Mouse (Mus musculus) stomach, embryonic 15.5 days (tissue): Measurements from ENCODE around the gene Lemd2. TPM values are rescaled to one million over a fixed set of nuclear protein-coding genes. Genes with fewer than 3 reads are reported as not detected.
A peak's percentile ranks its signal among the peaks of the same experiment; 100 is the strongest.

Experiments used
- ATAC-seq: fragments of 200-750 bp; cut with Nextera tagmentation; 2 replicates; pipeline ENCODE4 v1.8.0; 2017; ENCODE audit warnings: low read depth, moderate number of reproducible peaks, moderate TSS enrichment; ENCODE audit not compliant: insufficient read depth, low FRiP score
- H3K27ac ChIP-seq: fragments of 300-500 bp; sonication (generic); 2 replicates; pipeline ENCODE4 v1.5.1; 2015; ENCODE audit warnings: mild to moderate bottlenecking, inconsistent platforms
- H3K27me3 ChIP-seq: fragments of 300-500 bp; sonication (generic); replicated peaks from 2 replicates; pipeline ENCODE4 v1.6.1; 2015; ENCODE audit warnings: inconsistent platforms
- H3K36me3 ChIP-seq: fragments of 300-500 bp; sonication (generic); 2 replicates; pipeline ENCODE4 v1.6.1; 2015; ENCODE audit warnings: inconsistent platforms
- H3K4me1 ChIP-seq: fragments of 300-500 bp; sonication (generic); 2 replicates; pipeline ENCODE4 v1.6.1; 2015; ENCODE audit warnings: inconsistent platforms
- H3K4me2 ChIP-seq: fragments of 300-500 bp; sonication (generic); 2 replicates; pipeline ENCODE4 v1.6.1; 2015; ENCODE audit warnings: mild to moderate bottlenecking, inconsistent platforms
- H3K4me3 ChIP-seq: fragments of 300-500 bp; sonication (generic); replicated peaks from 2 replicates; pipeline ENCODE4 v1.5.1; 2015; ENCODE audit warnings: inconsistent platforms
- H3K9ac ChIP-seq: fragments of 300-500 bp; sonication (generic); 2 replicates; pipeline ENCODE4 v1.6.1; 2015; ENCODE audit warnings: inconsistent platforms
- H3K9me3 ChIP-seq: fragments of 300-500 bp; sonication (generic); 2 replicates; pipeline ENCODE4 v1.6.1; 2016; ENCODE audit warnings: inconsistent platforms
- WGBS: fragments of 180-500 bp; shearing (Covaris S2); methylation state at CpG from one replicate; pipeline ENCODE4 v1.1.7; 2015; 5-methylcytosine and 5-hydroxymethylcytosine counted together
- polyA plus RNA-seq: library from polyadenylated mRNA; unstranded; fragments of >200 nt; fragmentation: Nextera tagmentation; extraction: Ambion mirVana; gene quantifications from 2 replicates; pipeline ENCODE4 v1.2.1, GENCODE M21; 2015

Gene Lemd2
- polyA plus RNA-seq, 1 experiment from 2014 or later, result 14.7 TPM

DNA sequence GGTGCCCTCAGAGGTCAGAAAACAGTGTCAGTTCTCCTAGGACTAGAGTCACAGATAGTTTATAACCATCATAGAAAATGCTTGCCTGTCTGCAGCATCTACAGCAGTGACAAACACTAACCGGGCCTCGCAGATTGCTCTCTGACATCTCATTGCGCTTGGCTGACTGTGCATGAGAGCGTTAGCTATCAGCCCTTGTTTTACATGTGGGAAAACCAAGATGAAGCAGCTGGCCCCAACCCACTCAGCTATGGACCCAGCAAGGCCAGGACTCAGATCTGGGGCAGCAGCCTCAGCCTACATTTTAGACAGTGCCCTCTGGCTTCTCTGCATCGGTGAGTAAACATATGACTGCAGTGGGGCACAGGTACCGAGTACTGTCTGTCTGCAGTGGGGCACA, 19.6 kb upstream of the Lemd2 start:
- H3K36me3 ChIP-seq, result no peaks in the 10 kb centered on the region
- no peak overlapping the region for H3K9ac ChIP-seq
- no peak overlapping the region for H3K27ac ChIP-seq
- H3K27me3 ChIP-seq, result 0 out of 2 replicates have a peak, but pooled peaks cover 4% of the 10 kb centered on the region
- H3K4me2 ChIP-seq, result no peak overlapping the region
- WGBS, result 85% methylated on average over 6 of the region's 6 CpGs
- no peak overlapping the region for H3K4me3 ChIP-seq
- 0 out of 2 replicates have a peak, but pooled peaks cover 3% of the 10 kb centered on the region for H3K4me1 ChIP-seq
- ATAC-seq, result no peak
- H3K9me3 ChIP-seq, result no peaks in the 10 kb centered on the region

DNA sequence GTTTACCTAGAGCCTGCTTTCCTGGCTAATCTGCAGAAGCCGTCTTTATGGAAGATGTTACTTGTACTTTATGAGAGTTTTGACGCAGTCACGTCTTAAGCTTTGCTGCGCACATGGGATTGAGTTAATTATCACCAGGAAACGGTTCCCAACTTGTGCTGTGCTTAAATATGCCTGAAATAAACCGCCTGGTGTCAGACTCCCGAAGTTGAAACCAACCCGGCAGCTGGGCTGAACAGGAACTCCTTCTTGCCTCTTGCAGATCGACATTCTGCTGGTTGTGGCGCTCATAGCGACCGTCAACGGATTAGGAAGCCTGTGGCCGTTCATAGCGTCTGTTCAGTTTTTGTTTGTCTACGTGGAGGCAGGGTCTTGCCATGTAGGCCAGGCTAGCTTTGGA, 17.3 kb upstream of the Lemd2 start:
- H3K9me3 ChIP-seq, result no peaks in the 10 kb centered on the region
- ATAC-seq, result no peak
- no peak overlapping the region for H3K27ac ChIP-seq
- no peaks in the 10 kb centered on the region for H3K27me3 ChIP-seq
- 83% methylated on average over 16 of the region's 16 CpGs for WGBS
- no peaks in the 10 kb centered on the region for H3K36me3 ChIP-seq
- 0 out of 2 replicates have a peak, but pooled peaks cover 3% of the 10 kb centered on the region for H3K4me1 ChIP-seq
- H3K9ac ChIP-seq, result no peak overlapping the region
- no peak overlapping the region for H3K4me3 ChIP-seq
- H3K4me2 ChIP-seq, result no peak overlapping the region

DNA sequence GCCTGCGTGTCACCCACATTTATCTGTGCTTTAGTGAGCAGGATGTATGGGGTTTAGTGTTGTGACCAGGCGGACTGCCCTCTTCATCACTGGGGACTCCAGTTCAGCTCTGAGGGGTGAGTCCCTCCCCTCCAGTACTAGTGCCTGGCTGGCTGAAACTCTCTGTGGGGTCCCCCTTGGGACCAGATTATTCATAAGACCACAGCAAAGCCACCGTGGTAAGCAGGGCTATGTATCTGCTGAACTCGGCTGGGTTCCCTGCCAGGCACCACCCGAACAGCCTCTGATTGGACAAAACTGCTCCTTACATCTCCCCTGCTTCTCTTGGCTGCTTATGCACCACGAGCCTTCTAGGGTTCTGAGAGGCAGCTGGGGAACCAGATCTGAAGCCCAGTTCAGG, 14.6 kb upstream of the Lemd2 start:
- Histone ChIP-seq H3K9ac (no peak overlapping the region), H3K4me3 (no peak overlapping the region), H3K4me2 (no peak overlapping the region), H3K27me3 (no peaks in the 10 kb centered on the region), H3K4me1 (0 out of 2 replicates have a peak, but pooled peaks cover 3% of the 10 kb centered on the region), H3K9me3 (no peaks in the 10 kb centered on the region), H3K36me3 (no peaks in the 10 kb centered on the region), H3K27ac (no peak overlapping the region)
- no peak for ATAC-seq
- 56% methylated on average over 6 of the region's 6 CpGs for WGBS

DNA sequence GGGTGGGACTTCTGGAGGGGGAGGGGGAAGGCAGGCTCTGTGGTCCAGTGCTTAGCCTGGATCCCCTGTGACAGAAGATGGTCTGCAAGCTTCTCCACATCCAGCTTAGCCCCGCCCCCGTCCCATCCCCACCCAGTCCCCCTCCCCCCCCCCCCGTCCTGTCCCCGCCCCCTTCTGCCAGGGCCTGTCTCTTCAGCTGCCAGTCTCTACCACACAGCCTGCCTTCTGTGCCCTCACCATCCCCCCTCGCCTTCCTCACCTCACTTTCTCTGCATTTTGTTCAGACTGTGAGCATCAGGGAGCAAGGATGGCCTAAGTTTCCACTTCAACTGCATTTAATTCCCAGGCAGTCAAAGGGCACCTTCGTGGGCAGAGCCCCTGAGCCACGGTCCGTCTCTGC, 14.1 kb upstream of the Lemd2 start:
- WGBS, result 69% methylated on average over 5 of the region's 8 CpGs

DNA sequence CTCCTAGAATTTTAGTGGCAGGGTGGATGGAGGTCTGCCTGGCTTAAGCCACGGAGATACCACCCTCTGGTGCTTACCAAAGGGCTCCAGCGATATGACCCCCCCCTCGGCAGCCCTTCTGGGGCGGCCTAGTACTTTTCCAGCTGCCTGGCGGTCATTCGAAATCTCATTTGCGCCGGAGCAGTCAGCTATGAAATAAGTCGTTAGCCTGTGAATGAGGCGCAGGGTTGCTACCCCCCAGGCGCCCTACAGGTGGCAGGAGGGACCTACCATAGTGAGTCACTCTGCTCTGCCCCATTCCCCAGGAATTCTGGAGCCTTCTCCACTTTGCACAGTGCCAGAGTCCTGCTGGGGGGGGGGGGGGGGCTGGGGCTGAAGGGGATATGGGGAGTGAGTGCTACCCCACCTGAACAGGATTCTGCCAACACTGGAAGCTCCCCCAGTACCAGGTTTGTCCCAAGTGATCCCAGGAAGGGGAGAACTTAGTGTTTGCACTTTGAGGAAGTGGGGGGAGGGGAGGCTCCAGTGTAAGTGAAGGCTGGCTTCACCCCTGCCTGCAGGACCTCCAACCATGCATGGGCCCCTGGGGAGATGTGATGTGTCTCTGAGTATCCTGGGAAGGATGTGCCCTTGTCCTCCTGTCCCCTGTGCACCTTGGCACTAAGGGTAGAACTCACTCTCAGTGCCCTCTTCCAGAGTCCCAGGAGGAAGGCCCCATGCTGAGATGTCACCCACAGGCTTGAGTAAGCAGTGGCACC, 8.7 kb upstream of the Lemd2 start:
- no peaks in the 10 kb centered on the region for H3K27me3 ChIP-seq
- H3K9me3 ChIP-seq, result no peaks in the 10 kb centered on the region
- no peak overlapping the region for H3K9ac ChIP-seq
- no peaks in the 10 kb centered on the region for H3K36me3 ChIP-seq
- H3K4me1 ChIP-seq, result peaks cover 7% of the 10 kb centered on the region; the same call in 1 of the 2 replicates
- peak overlapping the region; percentile 31 for H3K4me2 ChIP-seq
- no peak overlapping the region for H3K27ac ChIP-seq
- H3K4me3 ChIP-seq, result no peak overlapping the region
- WGBS, result 9% methylated on average over 11 of the region's 11 CpGs
- ATAC-seq, result peak; percentile 66; the same call in 1 of the 2 replicates

More for the DNA sequence above, 14.1 kb upstream of the Lemd2 start:
- no peak overlapping the region for H3K4me3 ChIP-seq
- no peak overlapping the region for H3K4me2 ChIP-seq
- H3K9ac ChIP-seq, result no peak overlapping the region
- H3K27me3 ChIP-seq, result no peaks in the 10 kb centered on the region
- H3K4me1 ChIP-seq, result 0 out of 2 replicates have a peak, but pooled peaks cover 3% of the 10 kb centered on the region
- no peak overlapping the region for H3K27ac ChIP-seq
- no peak for ATAC-seq
- H3K9me3 ChIP-seq, result no peaks in the 10 kb centered on the region
- H3K36me3 ChIP-seq, result no peaks in the 10 kb centered on the region

DNA sequence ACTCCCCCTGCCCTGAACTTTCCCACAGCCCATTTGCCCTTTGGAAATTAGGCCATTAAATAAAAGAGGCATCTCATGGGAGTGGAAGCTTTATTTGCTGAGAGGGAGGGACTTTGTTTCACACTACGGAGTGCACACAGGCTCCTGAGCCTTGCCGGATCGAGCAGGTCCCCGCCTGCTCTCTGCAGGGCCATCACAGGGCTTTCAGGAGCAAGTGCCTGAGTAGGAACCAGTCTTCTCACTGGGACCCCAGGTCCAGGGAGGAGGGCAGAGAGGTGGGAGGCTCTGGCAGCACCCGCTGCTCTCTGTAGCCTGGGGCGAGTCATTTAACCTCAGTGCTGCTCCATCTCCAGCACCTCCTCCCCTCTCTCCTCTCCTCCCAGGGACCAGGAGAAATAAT, 7.7 kb upstream of the Lemd2 start:
- H3K27ac ChIP-seq, result no peak overlapping the region
- H3K4me1 ChIP-seq, result peaks cover 12% of the 10 kb centered on the region; the same call in 1 of the 2 replicates
- H3K4me2 ChIP-seq, result peak overlapping the region; percentile 31; the same call in 1 of the 2 replicates
- WGBS, result 42% methylated on average over 6 of the region's 6 CpGs
- H3K36me3 ChIP-seq, result no peaks in the 10 kb centered on the region
- no peaks in the 10 kb centered on the region for H3K9me3 ChIP-seq
- H3K4me3 ChIP-seq, result no peak overlapping the region
- no peaks in the 10 kb centered on the region for H3K27me3 ChIP-seq
- H3K9ac ChIP-seq, result no peak overlapping the region
- peak; percentile 53; the same call in 1 of the 2 replicates for ATAC-seq

DNA sequence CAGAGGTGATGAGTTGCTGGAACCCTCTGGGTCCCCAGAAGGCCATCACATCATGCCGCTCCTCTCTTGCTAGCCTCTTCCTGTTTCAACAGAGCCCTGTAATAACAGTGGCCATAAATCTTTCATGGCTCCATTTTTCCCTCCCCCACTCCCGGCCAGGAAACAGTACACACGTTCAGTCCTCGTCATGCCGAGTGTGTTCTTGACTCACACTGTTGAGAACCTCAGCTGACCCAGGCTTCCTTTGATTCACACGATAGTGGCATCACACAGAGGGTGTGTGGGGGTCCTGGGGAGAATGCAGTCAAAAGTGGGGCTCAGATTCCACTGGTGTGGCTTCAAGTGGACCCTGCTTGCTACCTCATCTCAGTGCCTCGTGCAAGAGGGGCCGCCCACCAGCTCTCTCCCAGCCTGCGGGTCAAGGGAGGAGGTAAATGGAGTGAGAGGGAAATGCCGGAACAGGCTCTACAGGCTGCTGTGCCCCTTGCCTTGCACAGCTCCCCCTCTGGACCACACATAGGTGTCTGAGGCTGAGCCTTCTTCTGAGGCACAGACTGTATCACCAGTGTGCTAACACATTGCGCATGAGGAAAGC, 2.9 kb upstream of the Lemd2 start:
- no peaks in the 10 kb centered on the region for H3K9me3 ChIP-seq
- H3K4me2 ChIP-seq, result no peak overlapping the region
- no peak overlapping the region for H3K27ac ChIP-seq
- ATAC-seq, result no peak
- no peak overlapping the region for H3K9ac ChIP-seq
- H3K36me3 ChIP-seq, result no peaks in the 10 kb centered on the region
- H3K4me3 ChIP-seq, result no peak overlapping the region
- WGBS, result 26% methylated on average over 11 of the region's 11 CpGs
- no peaks in the 10 kb centered on the region for H3K27me3 ChIP-seq
- peaks cover 13% of the 10 kb centered on the region; the same call in 1 of the 2 replicates for H3K4me1 ChIP-seq

DNA sequence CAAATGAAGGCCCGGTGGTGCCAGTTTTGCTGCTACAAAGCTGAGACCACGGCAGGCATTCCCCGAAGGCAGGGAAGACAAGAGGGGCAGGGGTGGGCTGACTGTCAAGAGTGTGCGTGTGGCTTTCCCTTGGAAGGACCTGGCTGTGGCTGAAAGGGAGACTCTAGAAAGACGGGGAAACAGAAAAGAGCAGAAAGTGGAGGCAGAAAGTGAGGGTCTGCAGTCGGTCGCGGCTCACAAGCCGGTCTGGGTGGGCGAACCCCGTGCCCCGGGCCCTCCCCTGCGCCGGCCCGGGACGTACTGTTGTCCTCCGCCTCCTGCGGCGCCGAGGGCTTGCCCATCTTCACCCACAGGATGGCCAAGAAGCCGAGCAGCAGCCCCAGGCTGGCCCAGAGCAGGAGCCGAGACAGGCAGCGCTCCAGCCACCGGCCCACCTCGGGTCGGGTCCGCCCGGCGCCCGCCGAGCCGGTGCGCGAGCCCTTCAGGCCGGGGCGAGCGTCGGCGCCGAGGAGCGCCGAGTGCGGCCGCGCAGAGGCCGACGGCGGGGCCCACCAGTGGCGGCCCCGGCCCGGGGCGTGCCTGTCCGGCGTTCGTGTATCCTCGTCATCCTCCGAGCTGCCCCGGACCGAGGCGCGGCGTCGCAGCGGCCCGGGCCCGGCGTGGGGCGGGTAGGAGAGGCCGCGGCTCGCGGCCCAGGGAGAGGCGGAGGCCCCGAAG, 753 bp downstream of the Lemd2 start:
- Histone ChIP-seq H3K36me3 (peaks cover 30% of the 10 kb centered on the region), H3K9ac (peak overlapping the region; percentile 89), H3K27ac (peak overlapping the region; percentile 96), H3K27me3 (no peaks in the 10 kb centered on the region), H3K9me3 (no peaks in the 10 kb centered on the region), H3K4me3 (peak overlapping the region; percentile 95), H3K4me1 (peaks cover 10% of the 10 kb centered on the region; the same call in 1 of the 2 replicates), H3K4me2 (peak overlapping the region; percentile 90)
- ATAC-seq, result peak; percentile 50
- WGBS, result under 1% methylated on average over 68 of the region's 74 CpGs

DNA sequence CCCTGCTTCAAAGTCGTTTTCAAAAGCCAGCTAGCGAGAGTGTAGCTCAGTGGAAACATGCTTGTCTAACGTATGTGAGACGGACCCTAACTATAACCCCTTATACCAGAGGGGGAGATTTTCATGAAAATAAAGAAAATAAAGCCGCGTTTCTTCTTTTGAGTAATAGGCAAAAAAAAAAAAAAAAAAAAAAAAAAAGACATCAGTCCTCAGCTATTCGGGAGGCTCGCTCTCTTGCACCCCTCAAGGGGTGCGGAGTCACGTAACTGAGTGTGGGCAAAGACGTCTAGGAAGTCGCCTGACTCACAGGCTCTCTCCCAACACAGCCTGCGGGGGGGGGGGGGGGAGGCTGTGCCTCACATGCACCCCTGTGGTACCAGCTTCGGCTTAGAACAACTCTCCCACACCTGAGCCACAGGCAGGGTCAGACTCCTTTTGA, 1.3 kb downstream of the Lemd2 start:
- no peaks in the 10 kb centered on the region for H3K9me3 ChIP-seq
- H3K27ac ChIP-seq, result peak overlapping the region; percentile 96

DNA sequence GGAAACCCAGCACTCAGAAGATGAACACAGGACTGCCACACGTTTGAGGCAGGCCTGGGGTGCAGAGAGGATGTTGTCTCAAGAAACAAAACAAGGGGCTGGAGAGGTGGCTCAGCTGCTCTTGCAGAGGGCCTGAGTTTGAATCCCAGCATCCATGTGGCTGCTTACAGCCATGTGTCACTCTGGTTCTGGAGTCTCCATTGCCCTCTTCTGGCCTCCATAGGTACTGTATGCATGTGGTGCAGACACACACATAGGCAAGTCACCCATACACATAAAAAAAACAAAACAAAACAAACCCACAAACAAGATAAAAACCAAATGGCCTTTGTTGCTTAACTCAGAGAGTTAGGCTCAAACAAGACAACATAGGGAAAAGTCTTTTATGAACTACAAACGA, 2.3 kb downstream of the Lemd2 start:
- Histone ChIP-seq H3K36me3 (peaks cover 40% of the 10 kb centered on the region), H3K4me2 (no peak overlapping the region), H3K9me3 (no peaks in the 10 kb centered on the region), H3K9ac (no peak overlapping the region), H3K27ac (no peak overlapping the region), H3K4me1 (peaks cover 6% of the 10 kb centered on the region; the same call in 1 of the 2 replicates), H3K4me3 (no peak overlapping the region), H3K27me3 (no peaks in the 10 kb centered on the region)
- WGBS, result 86% methylated on average over 2 of the region's 2 CpGs
- ATAC-seq, result no peak

More for the DNA sequence above, 1.3 kb downstream of the Lemd2 start:
- Histone ChIP-seq H3K27me3 (no peaks in the 10 kb centered on the region), H3K4me2 (peak overlapping the region; percentile 90), H3K9ac (peak overlapping the region; percentile 89), H3K4me3 (peak overlapping the region; percentile 95), H3K4me1 (peaks cover 10% of the 10 kb centered on the region; the same call in 1 of the 2 replicates), H3K36me3 (peaks cover 35% of the 10 kb centered on the region)
- no peak for ATAC-seq
- WGBS, result 37% methylated on average over 14 of the region's 14 CpGs

DNA sequence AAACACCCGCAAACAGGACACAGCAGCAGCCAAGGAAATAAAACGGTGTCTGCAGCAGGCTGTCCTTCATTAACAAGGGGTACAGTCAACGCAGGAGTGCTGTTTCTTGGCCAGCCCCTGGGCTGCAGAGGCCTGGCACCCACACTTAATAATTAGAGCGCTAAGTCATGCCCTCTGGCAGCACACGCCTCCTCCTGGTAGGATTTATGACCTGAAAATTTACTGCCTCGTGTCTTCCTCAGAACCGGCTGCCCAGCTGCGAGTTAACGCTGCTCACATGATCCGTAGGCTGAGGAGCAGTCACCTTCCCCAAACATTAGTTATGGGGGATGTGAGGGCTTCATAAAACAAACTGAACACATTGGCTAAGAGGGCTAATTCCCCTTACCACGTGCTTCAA, 3.5 kb downstream of the Lemd2 start:
- Histone ChIP-seq H3K27me3 (no peaks in the 10 kb centered on the region), H3K9me3 (no peaks in the 10 kb centered on the region), H3K27ac (no peak overlapping the region), H3K9ac (no peak overlapping the region), H3K4me2 (no peak overlapping the region), H3K4me3 (no peak overlapping the region), H3K4me1 (peaks cover 6% of the 10 kb centered on the region; the same call in 1 of the 2 replicates), H3K36me3 (peaks cover 41% of the 10 kb centered on the region)
- ATAC-seq, result no peak
- WGBS, result 64% methylated on average over 11 of the region's 11 CpGs
